Mouse (Mus musculus): ENCODE data around the gene Gm3264. TPM values are rescaled to one million over a fixed set of nuclear protein-coding genes. Genes with fewer than 3 reads are reported as not detected.

The Gm3264 gene
- 0.59 TPM for polyA plus RNA-seq (2014; fragmentation: Illumina TruSeq; extraction: RNeasy Lipid Tissue Mini Kit (QIAGEN cat#74804); ENCODE audit: low replicate concordance)

DNA sequence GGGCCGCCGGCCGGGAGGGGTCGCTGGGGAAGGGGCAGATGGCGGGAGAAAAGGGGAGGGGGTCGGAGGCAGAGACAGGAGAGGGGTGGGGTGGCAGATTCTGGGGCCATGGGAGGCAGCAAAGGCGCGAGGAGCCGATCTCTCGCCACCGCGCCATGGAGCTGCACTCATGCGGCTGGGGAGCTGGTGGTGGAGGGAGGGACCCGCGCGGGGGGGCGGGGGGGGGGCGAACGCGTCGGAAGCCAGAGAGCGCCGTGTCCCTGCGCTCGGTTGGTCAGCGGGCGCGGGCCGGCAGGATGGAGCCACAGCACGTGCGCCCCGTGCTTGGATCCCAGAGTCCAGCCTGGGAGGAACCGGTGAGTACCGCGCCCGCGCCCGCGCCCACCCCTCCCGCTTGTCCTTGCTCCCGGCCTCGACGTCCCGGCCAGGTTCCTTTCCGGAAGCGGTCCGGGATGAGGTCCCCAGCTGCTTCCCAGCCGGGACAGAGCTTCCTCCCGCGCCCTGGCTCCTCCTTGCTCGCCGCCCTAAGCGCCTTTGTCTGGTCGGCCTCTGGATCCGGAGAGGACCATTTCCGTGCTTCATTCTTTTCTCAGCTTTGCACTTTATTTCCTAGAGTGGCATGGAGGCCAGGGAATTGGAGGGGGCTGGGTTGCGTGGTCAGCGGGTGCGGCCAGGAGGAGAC lies at the start of gene Gm3264:
Gene Gm3264 (plus strand): TSS at position 278 of the 682 bp plus-strand sequence.

GRCm38 (mm10) chr14:4837806-4838205 lies 17.6 kb upstream of the Gm3264 start, which contains the start of gene Gm3269:
TSS of gene Gm3269 (plus strand) at chr14:4838106.

GRCm38 (mm10) chr14:4892116-4892515 lies 36.7 kb downstream of the Gm3264 start, which contains the start of gene Gm3278:
TSS of gene Gm3278 (plus strand) at chr14:4892416.

Other genes with a start within 250 kb of the Gm3264 start
- gene Gm8159, start 223.2 kb upstream of the Gm3264 start, polyA plus RNA-seq (2014; fragmentation: Illumina TruSeq; extraction: RNeasy Lipid Tissue Mini Kit (QIAGEN cat#74804); ENCODE audit: low replicate concordance): not detected
- gene Gm3239, start 191.4 kb upstream of the Gm3264 start, polyA plus RNA-seq (2014; fragmentation: Illumina TruSeq; extraction: RNeasy Lipid Tissue Mini Kit (QIAGEN cat#74804); ENCODE audit: low replicate concordance): not detected
- gene Gm7876, start 146.3 kb upstream of the Gm3264 start, polyA plus RNA-seq (2014; fragmentation: Illumina TruSeq; extraction: RNeasy Lipid Tissue Mini Kit (QIAGEN cat#74804); ENCODE audit: low replicate concordance): not detected
- gene Gm3252, start 128.8 kb upstream of the Gm3264 start, polyA plus RNA-seq (2014; fragmentation: Illumina TruSeq; extraction: RNeasy Lipid Tissue Mini Kit (QIAGEN cat#74804); ENCODE audit: low replicate concordance): not detected
- gene Gm9602, start 79.2 kb upstream of the Gm3264 start, polyA plus RNA-seq (2014; fragmentation: Illumina TruSeq; extraction: RNeasy Lipid Tissue Mini Kit (QIAGEN cat#74804); ENCODE audit: low replicate concordance): not detected
- not detected for gene Gm3269, start 17.5 kb upstream of the Gm3264 start, polyA plus RNA-seq (2014; fragmentation: Illumina TruSeq; extraction: RNeasy Lipid Tissue Mini Kit (QIAGEN cat#74804); ENCODE audit: low replicate concordance)
- 0.74 TPM for gene Gm3278, start 36.8 kb downstream of the Gm3264 start, polyA plus RNA-seq (2014; fragmentation: Illumina TruSeq; extraction: RNeasy Lipid Tissue Mini Kit (QIAGEN cat#74804); ENCODE audit: low replicate concordance)
- not detected for gene Gm8297, start 128.4 kb downstream of the Gm3264 start, polyA plus RNA-seq (2014; fragmentation: Illumina TruSeq; extraction: RNeasy Lipid Tissue Mini Kit (QIAGEN cat#74804); ENCODE audit: low replicate concordance)
- not detected for gene Gm3298, start 160.3 kb downstream of the Gm3264 start, polyA plus RNA-seq (2014; fragmentation: Illumina TruSeq; extraction: RNeasy Lipid Tissue Mini Kit (QIAGEN cat#74804); ENCODE audit: low replicate concordance)
- gene 4930555G01Rik, start 195.1 kb downstream of the Gm3264 start, polyA plus RNA-seq (2014; fragmentation: Illumina TruSeq; extraction: RNeasy Lipid Tissue Mini Kit (QIAGEN cat#74804); ENCODE audit: low replicate concordance): not detected
- gene Gm8281, start 215.5 kb downstream of the Gm3264 start, polyA plus RNA-seq (2014; fragmentation: Illumina TruSeq; extraction: RNeasy Lipid Tissue Mini Kit (QIAGEN cat#74804); ENCODE audit: low replicate concordance): 1.8 TPM

All from small intestine, adult 10 weeks (tissue).